Mouse (Mus musculus) hindbrain, postnatal 0 days (tissue): Measurements from ENCODE around the gene Prex1. TPM values are rescaled to one million over a fixed set of nuclear protein-coding genes. Genes with fewer than 3 reads are reported as not detected.

Experiments
- ATAC-seq: fragments of 200-750 bp; cut with Nextera tagmentation; 2 replicates; pipeline ENCODE4 v1.8.0; 2017; ENCODE audit warnings: mild to moderate bottlenecking, moderate TSS enrichment, moderate library complexity
- DNase-seq: peaks from one replicate; pipeline ENCODE4 v3.0.0-alpha.2; 2015; ENCODE audit warnings: low spot score
- H3K27ac ChIP-seq: fragments of 300-500 bp; sonication (generic); 2 replicates; pipeline ENCODE4 v1.5.1; 2014; ENCODE audit warnings: mild to moderate bottlenecking
- H3K27me3 ChIP-seq: fragments of 300-500 bp; sonication (generic); 2 replicates; pipeline ENCODE4 v1.6.1; 2014; ENCODE audit warnings: low read length, mixed read lengths; ENCODE audit not compliant: insufficient read depth
- H3K36me3 ChIP-seq: fragments of 300-500 bp; sonication (generic); 2 replicates; pipeline ENCODE4 v1.6.1; 2014; ENCODE audit warnings: low read length, mixed read lengths; ENCODE audit not compliant: insufficient read depth
- H3K4me1 ChIP-seq: fragments of 300-500 bp; sonication (generic); 2 replicates; pipeline ENCODE4 v1.6.1; 2014; ENCODE audit warnings: antibody characterized with exemption, low read length, mixed read lengths; ENCODE audit not compliant: insufficient read depth
- H3K4me2 ChIP-seq: fragments of 300-500 bp; sonication (generic); 2 replicates; pipeline ENCODE4 v1.6.1; 2014; ENCODE audit warnings: low read depth, mild to moderate bottlenecking, low read length, moderate library complexity, mixed read lengths
- H3K4me3 ChIP-seq: fragments of 300-500 bp; sonication (generic); 2 replicates; pipeline ENCODE4 v1.5.1; 2014; ENCODE audit warnings: low read length
- H3K9ac ChIP-seq: fragments of 300-500 bp; sonication (generic); replicated peaks from 2 replicates; pipeline ENCODE4 v1.6.1; 2014; ENCODE audit warnings: mild to moderate bottlenecking, low read length, moderate library complexity, mixed read lengths
- H3K9me3 ChIP-seq: fragments of 300-500 bp; sonication (generic); 2 replicates; pipeline ENCODE4 v1.6.1; 2016; ENCODE audit warnings: low read length, mixed read lengths
- CTCF ChIP-seq: IDR thresholded peaks from 2 replicates; pipeline ENCODE4 v1.5.1; 2016; ENCODE audit warnings: antibody characterized with exemption, control low read depth, low read depth
- WGBS: fragments of 180-500 bp; shearing (Covaris S2); extraction: QIAGEN DNeasy Blood & Tissue Kit; methylation state at CpG from one replicate; pipeline ENCODE4 v1.1.7; 2014; 5-methylcytosine and 5-hydroxymethylcytosine counted together
- polyA plus RNA-seq: library from polyadenylated mRNA; unstranded; fragments of >200 nt; fragmentation: Nextera tagmentation; extraction: Ambion mirVana; gene quantifications from 2 replicates; pipeline ENCODE4 v1.2.1, GENCODE M21; 2015
- total RNA-seq: library from RNA; depleted of rRNA; stranded (reverse); fragments of >200 nt; gene quantifications from 2 replicates; pipeline ENCODE4 v1.2.3, GENCODE M21; 2014

Gene Prex1
- total and polyA plus RNA-seq, 2 experiments from 2014 or later = 24.2 to 63.2 TPM

DNA sequence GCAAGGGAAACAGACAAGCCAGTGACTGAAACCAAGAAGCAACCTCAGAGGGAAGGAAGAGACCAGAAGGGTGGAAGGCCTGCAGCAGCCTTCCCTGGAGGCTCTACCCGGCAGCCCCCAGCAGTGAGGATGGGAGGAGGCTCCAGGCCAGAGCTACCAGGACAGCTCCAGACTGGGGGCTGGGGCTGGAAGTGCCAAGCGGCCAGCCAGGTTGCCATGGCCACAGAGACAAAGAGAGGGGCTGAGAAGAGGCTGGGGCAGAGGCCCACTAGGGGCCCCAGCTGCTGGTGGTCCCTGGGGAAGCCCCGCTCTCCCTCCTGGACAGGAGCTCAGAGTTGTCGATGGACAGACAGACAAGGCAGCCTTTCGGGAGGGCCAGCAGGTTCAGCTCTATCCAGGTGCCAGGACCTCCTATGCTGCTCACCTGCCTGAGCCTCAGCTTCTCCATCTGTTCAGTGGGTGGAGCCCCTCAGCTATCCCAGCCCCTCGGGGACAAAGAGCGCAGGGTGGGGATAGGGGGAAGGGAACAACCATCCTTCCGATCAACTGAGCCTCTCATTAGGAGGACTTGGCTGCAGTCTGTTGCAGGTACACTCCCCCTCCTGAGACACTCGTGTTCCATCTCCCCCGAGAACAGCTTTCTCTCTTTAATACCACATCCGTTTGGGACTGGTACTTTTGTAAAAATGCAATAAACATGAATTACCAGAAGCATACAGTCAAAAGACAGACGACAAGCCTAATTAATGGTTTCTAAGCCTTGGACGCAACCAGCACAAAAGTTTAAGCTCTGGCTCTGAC, 34.5 kb downstream of the Prex1 start:
- no peaks in the 10 kb centered on the region for H3K27me3 ChIP-seq
- 14% methylated on average over 13 of the region's 13 CpGs for WGBS
- peak overlapping the region; percentile 28; the same call in 1 of the 2 replicates for H3K9ac ChIP-seq
- no peak for TF ChIP-seq CTCF
- ATAC-seq (peak; percentile 83), DNase-seq (peak; percentile 80)
- H3K27ac ChIP-seq = peak overlapping the region; percentile 67
- H3K4me2 ChIP-seq = no peak overlapping the region
- no peaks in the 10 kb centered on the region for H3K36me3 ChIP-seq
- H3K9me3 ChIP-seq = no peaks in the 10 kb centered on the region
- no peak overlapping the region for H3K4me3 ChIP-seq
- H3K4me1 ChIP-seq = peaks cover 43% of the 10 kb centered on the region

DNA sequence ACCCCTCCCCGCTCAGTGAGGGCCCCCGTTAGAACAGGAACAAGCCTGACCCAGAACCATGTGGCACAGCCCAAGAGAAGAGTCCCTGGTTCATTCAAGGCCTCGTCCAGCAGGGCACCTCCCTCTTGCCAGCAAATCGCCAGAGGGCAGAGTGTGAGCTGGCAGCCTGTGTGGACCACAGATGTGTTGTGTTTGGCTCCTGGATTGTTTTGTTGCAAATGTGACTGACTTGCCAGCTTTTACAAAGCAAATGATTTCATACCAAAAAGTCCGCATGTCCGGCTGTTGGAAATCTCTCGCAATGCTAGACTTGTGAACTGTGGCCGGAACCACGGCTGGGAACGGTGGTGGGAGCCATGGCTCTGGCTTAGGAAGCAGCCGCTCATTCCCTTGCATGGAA, 36.7 kb downstream of the Prex1 start:
- TF ChIP-seq CTCF = peak; percentile 39; the same call in 1 of the 2 replicates
- Histone ChIP-seq H3K4me2 (no peak overlapping the region), H3K4me1 (peaks cover 43% of the 10 kb centered on the region), H3K9ac (no peak overlapping the region), H3K9me3 (no peaks in the 10 kb centered on the region), H3K27me3 (no peaks in the 10 kb centered on the region), H3K36me3 (no peaks in the 10 kb centered on the region), H3K4me3 (no peak overlapping the region), H3K27ac (peak overlapping the region; percentile 67)
- WGBS = 48% methylated on average over 11 of the region's 11 CpGs
- DNase-seq = peak; percentile 62
- peak; percentile 53 for ATAC-seq

DNA sequence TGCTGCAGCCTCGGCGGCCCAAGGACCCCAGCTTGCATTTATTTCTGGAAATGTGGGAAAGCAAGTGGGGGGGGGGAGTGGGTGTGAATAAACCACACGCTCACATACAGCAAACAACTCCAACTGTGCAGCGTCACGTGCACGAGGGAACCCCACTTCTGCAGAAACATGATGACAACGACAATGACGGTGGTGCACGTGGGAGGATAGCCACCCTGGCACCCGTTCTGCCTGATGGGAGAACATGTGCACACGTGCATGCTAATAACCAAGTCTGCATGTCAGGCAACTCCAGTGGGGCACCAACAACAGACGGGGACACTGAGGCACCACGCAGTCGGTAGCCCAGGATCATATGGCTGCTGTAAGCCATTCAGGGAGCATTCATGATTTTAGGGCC, 37.1 kb downstream of the Prex1 start:
- no peak for TF ChIP-seq CTCF
- ATAC-seq (no peak; the same call in 1 of the 2 replicates), DNase-seq (no peak)
- H3K36me3 ChIP-seq = no peaks in the 10 kb centered on the region
- H3K9ac ChIP-seq = no peak overlapping the region
- H3K4me1 ChIP-seq = peaks cover 43% of the 10 kb centered on the region
- H3K27ac ChIP-seq = no peak overlapping the region
- H3K9me3 ChIP-seq = no peaks in the 10 kb centered on the region
- no peak overlapping the region for H3K4me3 ChIP-seq
- no peak overlapping the region for H3K4me2 ChIP-seq
- H3K27me3 ChIP-seq = no peaks in the 10 kb centered on the region
- 28% methylated on average over 14 of the region's 14 CpGs for WGBS

DNA sequence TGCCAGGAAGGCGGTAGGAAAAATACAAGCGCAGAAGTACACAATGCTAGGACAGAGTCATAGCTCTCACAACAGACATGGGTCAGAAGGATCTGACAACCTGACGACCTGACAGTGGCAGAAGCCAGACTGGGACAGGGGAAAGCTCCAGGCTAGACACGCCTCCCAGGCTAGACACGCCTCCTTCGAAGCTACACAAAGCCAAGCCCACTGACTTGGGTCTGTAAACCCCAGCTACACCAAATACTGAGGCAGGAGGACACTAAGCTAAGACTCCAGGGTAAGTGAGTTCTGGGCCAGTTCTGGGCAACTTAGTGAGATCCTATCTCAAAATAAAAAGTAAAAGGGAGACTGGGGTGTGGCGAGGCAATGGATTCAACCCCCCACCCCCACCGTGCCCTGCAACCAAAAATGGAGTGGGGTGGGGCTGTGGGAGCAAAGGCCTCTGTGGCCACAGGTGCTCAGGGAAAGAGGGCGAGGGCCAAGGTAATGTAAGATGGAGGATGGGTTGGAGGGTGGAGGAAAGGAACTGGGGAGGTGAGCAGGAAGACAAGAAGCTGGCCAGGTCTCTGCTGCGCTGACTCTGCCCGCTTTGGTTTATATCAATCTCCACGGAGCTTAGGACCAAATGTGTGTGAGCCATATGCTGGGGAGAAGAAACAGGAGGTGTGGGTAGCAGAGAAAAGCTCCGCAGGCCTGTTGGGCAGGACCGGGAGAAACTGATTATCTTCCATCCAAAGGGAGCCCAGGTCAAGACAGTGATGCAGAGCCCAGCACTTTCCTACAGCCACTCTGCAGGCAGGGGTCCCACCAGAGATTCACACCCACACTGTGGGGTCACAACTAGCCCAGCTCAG, 37.8 kb downstream of the Prex1 start:
- WGBS = 34% methylated on average over 14 of the region's 14 CpGs
- Histone ChIP-seq H3K4me1 (peaks cover 43% of the 10 kb centered on the region), H3K36me3 (no peaks in the 10 kb centered on the region), H3K27ac (peak overlapping the region; percentile 0; the same call in 1 of the 2 replicates), H3K4me2 (no peak overlapping the region), H3K27me3 (no peaks in the 10 kb centered on the region), H3K9me3 (no peaks in the 10 kb centered on the region), H3K4me3 (no peak overlapping the region), H3K9ac (no peak overlapping the region)
- no peak for ATAC-seq
- DNase-seq = no peak
- TF ChIP-seq CTCF = no peak

DNA sequence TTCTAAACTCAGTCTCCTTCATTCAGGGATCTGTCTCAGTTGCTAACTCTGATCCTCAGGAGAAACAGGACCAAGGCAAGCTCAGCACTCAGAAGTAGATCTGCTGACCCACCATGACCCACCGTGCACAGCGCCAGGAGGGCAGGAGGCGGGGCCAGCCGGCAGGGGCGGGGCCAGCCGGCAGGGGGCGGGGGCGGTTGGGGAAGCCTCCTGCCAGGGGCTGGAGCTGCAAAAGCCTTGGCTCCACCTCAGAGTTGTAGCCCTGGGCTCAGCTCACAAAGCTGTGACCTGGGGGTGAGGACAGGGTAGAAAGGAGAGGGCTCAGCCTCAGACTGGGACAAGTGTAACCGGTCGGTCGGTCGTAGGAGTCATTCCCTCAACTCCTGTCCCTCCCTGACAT, 38.9 kb downstream of the Prex1 start:
- Histone ChIP-seq H3K27me3 (no peaks in the 10 kb centered on the region), H3K9me3 (no peaks in the 10 kb centered on the region), H3K4me1 (peaks cover 43% of the 10 kb centered on the region), H3K4me3 (no peak overlapping the region), H3K9ac (no peak overlapping the region), H3K36me3 (no peaks in the 10 kb centered on the region), H3K27ac (no peak overlapping the region), H3K4me2 (no peak overlapping the region)
- 9% methylated on average over 12 of the region's 12 CpGs for WGBS
- no peak for TF ChIP-seq CTCF
- no peak for DNase-seq
- no peak for ATAC-seq

DNA sequence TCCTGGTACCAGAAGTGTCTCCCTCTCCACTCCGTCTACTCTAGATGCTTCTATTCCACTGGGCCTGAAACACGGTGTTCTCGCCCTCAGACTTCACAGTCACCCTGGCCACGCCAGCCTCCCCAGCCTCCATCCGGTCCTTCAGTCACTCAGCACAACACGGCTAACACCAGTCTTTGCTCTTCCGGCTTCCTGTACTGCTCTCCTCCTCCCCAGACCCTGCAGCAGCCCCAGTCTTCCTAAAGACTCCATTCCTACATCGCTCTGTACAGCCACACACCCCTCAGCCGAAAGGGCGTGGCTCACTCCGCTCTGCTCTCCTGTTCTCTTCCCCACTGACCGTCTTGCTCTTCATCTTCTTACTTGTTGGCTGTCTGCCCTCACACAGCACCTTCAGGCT, 39.7 kb downstream of the Prex1 start:
- Histone ChIP-seq H3K9ac (no peak overlapping the region), H3K36me3 (no peaks in the 10 kb centered on the region), H3K4me3 (no peak overlapping the region), H3K9me3 (no peaks in the 10 kb centered on the region), H3K4me1 (peaks cover 40% of the 10 kb centered on the region), H3K27ac (no peak overlapping the region), H3K4me2 (no peak overlapping the region), H3K27me3 (no peaks in the 10 kb centered on the region)
- TF ChIP-seq CTCF = no peak
- 80% methylated on average over 12 of the region's 12 CpGs for WGBS
- DNase-seq (no peak), ATAC-seq (no peak)
